Mouse (Mus musculus) ovary, postnatal 10 days (tissue): ENCODE data around the gene Msx1.
"Not testable (repeated sequence)": the region's sequence is repeated elsewhere in the genome, so short reads cannot be mapped to it uniquely, and the experiment has no call there.

ENCODE experiments used
- DNase-seq: peaks from one replicate; pipeline ENCODE4 v3.0.0; 2022; ENCODE audit warnings: low spot score

The Msx1 gene

GRCm38 (mm10) chr5:37824461-37824795 lies at the start of gene Msx1:
Msx1 (minus strand) TSS chr5:37824583.
- peak; percentile 60 for DNase-seq

GRCm38 (mm10) chr5:37865471-37865870 lies 41.1 kb upstream of the Msx1 start:
- DNase-seq = no peak

GRCm38 (mm10) chr5:37864309-37864708 lies 39.9 kb upstream of the Msx1 start:
- DNase-seq = no peak

GRCm38 (mm10) chr5:37860846-37861245 lies 36.5 kb upstream of the Msx1 start:
- DNase-seq = no peak

GRCm38 (mm10) chr5:37860151-37860721 lies 35.9 kb upstream of the Msx1 start:
- no peak for DNase-seq

GRCm38 (mm10) chr5:37857763-37858545 lies 33.6 kb upstream of the Msx1 start:
- no peak for DNase-seq

GRCm38 (mm10) chr5:37856057-37856456 lies 31.7 kb upstream of the Msx1 start:
- DNase-seq = no peak

DNA sequence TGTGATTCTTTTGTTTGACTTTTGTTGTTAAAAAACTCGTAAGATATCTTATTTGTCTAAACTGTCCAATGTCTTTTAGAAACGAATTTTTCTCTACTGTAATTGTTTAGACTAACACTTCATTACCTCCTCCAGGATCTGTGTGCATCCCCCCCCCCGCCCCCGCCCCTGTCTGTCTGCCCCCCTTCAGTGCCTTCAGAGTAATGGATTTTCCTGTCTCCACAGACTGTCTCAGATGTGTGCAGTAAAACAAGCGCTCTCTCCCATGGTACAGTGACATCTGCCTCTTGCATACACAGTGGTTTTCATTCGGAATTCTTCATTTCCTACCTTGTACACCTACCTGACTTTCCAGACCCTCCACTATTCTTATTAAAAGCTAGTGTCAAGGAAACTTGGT lies 29.9 kb upstream of the Msx1 start:
- DNase-seq = no peak

DNA sequence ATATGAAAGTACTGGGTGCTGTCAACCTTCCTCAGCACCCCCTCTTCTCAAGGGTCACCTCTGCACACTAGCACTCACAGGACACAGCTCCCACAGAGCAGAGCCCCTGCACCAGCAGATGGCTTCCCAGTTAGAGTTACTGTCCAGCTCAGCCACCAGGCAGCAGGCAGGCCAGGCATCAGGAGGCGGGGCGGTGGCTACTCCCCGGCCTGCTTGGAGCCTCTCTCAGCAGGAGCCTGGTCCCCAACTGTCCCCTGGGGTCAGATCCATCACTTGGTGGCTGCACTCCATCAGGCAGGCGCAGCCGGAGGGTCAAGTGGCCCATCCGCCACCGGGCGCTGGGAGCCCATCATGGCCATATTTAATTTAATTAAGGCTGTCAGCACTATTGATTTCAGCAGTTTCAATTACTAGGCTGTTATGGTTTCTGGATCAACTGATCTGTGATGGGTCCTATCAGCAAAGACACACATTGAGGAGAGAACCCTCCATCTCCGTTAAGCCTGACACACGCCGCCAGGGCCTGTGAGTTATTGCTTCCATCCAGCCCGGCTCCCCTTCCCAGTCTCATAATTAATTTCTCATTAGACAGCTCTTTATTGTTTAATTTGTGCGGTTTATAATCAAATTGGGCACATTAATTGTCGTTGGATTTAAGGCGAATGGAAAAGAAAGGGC lies 27.1 kb upstream of the Msx1 start:
- no peak for DNase-seq

DNA sequence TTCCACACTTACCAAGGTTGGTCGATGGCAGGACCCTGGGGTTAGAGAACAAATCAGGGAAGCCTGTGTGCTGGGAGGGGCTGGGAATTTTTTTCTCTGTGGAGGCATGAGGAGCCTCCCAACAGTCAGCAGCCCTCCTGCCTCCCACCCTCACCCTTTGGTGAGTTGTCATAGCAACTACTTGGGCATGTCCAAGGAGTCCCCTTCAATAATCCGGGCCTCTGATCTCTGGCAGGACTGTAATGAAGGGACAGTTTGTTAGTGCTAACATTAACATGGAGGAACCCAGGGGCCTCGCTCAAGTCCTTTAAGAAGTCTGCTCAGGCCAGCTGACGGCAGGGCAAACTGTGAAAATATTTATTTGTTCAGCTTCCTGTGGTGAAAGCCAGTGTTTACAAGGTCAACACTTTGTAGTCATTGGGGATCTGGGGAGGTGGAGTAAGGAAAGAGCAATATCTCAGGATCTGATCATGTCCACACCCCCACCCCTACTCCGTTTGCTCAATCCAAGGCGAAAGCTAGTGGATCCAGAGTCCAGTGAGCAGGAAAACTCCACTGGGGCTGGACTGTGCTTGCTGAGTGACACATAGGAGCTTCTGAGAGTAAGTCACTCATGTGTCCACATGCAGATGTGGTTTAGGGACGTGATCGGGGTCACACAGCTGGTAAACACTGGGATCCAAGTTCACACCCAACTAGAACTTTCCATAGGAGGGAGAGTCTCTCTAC lies 24.8 kb upstream of the Msx1 start:
- no peak for DNase-seq

GRCm38 (mm10) chr5:37836267-37836646 lies 11.9 kb upstream of the Msx1 start:
- DNase-seq = no peak

DNA sequence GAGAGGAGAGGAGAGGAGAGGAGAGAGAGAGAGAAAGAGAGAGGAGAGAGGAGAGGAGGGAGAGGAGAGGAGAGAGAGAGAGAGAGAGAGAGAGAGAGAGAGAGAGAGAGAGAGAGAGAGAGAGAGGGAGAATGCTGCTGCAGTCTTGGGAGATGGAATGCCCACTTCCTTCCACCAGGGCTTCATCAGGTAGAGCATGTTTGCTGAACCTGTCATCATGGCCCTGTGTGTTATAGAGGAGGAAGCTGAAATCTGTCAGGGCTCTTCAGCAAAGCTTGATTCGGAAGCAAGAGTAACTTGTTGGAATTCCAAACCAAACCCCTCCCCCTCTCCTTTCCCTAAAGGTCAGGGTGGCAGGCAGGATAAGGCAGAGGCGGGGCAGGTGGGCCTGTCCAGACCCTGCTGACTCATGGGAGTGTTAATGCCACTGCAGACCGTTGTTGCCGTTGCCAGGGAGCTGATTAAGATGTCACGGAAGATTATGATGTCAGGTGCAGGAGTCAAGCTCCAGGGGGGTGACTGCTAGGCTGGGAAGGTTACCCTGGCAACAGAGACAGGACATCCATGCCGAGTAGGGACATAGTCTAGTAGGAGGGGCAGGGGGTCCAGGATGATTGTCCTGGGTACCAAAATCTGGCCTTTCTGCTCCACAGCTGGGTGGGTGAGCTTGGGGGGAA lies 11.3 kb upstream of the Msx1 start:
- no peak for DNase-seq

GRCm38 (mm10) chr5:37832766-37833165 lies 8.4 kb upstream of the Msx1 start:
- no peak for DNase-seq

DNA sequence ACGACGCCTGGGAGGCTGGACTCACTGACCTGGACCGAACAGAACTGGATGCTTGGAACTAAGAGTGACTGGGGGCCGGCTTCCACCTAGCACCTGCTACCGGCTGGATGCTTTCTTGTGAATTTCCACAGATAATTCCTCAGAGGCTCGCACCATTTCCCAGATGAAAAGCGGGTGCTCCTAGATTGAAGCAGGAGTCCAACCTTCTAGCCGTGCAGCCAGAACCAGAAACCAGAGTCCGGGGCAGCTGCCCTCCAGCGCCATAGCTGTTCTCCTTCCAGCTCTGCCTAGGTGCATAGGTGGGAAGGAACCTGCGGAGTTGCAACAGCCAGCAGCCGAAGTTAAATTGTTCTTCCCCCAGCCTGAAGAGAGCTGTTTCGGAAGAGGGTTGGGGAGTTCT lies 7.6 kb upstream of the Msx1 start:
- no peak for DNase-seq

DNA sequence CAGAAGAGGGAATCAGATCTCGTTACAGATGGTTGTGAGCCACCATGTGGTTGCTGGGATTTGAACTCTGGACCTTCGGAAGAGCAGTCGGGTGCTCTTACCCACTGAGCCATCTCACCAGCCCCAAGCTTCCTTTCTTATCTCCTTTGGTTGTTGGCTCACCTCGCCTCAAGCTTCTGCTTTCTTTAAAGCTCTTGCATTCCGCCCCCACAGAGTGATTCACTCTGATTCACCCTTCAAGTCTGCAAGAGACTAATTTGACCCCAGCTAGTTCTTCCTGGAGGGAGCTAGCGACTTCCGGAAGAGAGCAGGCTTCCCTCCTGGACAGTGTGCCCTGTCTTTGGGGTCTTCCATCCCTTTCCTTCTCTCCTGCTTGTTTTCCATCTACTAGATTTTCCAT lies 6.1 kb upstream of the Msx1 start:
- not testable (repeated sequence) for DNase-seq

- DNase-seq = no peak
Observed at GRCm38 (mm10) chr5:37829926-37830325, 5.5 kb upstream of the Msx1 start.

DNA sequence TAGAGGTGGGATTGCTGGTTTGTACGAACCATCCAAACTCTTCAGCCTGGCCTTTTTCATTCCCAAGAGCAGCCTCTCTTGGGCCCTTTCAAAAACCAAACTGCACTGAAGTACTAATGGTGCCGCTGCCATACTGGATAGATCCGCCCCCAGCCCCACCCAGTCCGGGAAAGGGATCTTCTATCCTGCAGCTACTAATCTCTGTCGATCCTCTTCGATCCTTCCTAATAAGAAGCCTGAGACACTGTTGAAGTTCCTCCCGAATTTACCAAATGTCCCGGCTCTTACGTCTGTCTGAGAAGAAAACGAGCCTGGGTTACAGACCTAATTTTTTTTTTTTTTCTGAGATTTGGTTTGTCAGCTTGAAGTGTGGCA lies 4.9 kb upstream of the Msx1 start:
- no peak for DNase-seq

- no peak for DNase-seq
Observed at GRCm38 (mm10) chr5:37828591-37829295, 4.4 kb upstream of the Msx1 start.

- DNase-seq = no peak
Observed at GRCm38 (mm10) chr5:37828001-37828400, 3.6 kb upstream of the Msx1 start.

- DNase-seq = no peak
Observed at GRCm38 (mm10) chr5:37827626-37827950, 3.2 kb upstream of the Msx1 start.

GRCm38 (mm10) chr5:37826706-37827625 lies 2.6 kb upstream of the Msx1 start:
- DNase-seq = no peak
